Mouse (Mus musculus): ENCODE results near the gene Crygc.

Gene Crygc

DNA sequence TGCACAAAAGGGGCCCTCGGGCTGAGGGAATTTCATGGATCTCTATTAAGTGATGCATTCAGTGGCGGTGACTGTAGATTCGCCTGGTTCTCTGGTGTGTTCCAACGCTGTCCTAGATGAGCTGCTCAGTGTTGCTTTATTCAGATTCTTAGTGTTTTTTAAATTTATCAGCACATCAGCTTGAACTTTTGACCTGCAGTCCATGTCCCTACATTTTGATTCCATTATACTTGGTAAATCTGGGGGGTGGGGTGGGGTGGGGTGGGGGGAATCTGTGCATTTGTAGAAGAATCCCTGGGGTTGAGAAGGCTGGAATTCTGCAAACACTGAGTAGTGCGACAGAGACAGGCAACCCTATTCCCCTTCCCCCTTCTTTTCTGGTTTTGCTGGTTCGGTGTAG, at the start of gene Crygc:
TSS of gene Crygc (minus strand) at position 101 of the 400 bp plus-strand sequence.
- DNase-seq: no peak

- no peak for DNase-seq
Measured at GRCm38 (mm10) chr1:65122574-65123372, 49.3 kb upstream of the Crygc start, which contains the start of gene D630023F18Rik. TSS of gene D630023F18Rik (minus strand) at chr1:65123214.

DNA sequence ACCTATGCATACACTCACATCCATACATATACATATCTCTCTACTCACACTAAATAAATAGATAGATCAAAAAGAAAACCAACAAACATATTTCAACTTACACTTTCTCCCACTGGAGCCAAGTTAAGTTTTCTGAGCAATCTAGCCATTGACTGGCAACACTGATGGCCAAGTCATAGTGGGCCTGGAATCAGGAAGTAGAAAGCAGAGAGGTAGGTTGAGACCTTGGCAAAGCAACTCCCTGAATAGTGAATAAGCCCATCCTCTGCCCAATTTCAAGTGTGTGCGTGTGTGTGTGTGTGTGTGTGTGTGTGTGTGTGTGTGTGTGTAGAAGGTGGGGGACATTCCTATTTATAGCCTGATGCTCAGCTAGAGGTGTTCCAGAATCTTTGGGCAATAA, 45.9 kb upstream of the Crygc start, which contains the start of gene Gm28845:
TSS of gene Gm28845 (minus strand) at position 121 of the 400 bp plus-strand sequence.
- no peak for DNase-seq

GRCm38 (mm10) chr1:65118150-65118913, 44.8 kb upstream of the Crygc start:
- no peak for DNase-seq

GRCm38 (mm10) chr1:65113536-65114172, 40.2 kb upstream of the Crygc start:
- no peak for DNase-seq

- no peak for DNase-seq
Measured at GRCm38 (mm10) chr1:65112807-65113196, 39.3 kb upstream of the Crygc start.

GRCm38 (mm10) chr1:65112031-65112806, 38.7 kb upstream of the Crygc start:
- peak; percentile 52 for DNase-seq

GRCm38 (mm10) chr1:65109756-65110435, 36.4 kb upstream of the Crygc start:
- no peak for DNase-seq

DNA sequence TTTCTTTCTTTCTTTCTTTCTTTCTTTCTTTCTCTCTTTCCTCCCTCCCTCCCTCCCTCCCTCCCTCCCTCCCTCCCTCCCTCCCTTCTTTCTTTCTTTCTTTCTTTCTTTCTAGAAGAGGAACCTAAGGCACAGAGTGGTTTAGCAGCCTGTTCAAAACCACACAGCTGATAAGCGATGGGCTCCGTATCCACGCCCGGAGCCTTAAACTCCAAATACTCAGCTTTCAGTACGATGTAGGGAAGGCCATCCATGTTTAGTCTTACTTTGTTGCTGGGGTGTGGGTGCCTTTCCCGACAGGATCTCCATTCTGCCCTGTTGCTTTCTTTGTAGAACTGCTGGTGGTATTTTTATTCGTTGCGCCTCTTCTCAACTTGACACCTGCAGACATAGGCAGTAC, 35.7 kb upstream of the Crygc start:
- no peak for DNase-seq

GRCm38 (mm10) chr1:65107654-65108279, 34.3 kb upstream of the Crygc start:
- no peak for DNase-seq

GRCm38 (mm10) chr1:65103273-65103672, 29.8 kb upstream of the Crygc start, which contains the start of gene Cryga:
TSS of gene Cryga (minus strand) at chr1:65103373.
- DNase-seq: no peak

- no peak for DNase-seq
Measured at GRCm38 (mm10) chr1:65096953-65097352, 23.5 kb upstream of the Crygc start.

GRCm38 (mm10) chr1:65091566-65091965, 18.1 kb upstream of the Crygc start:
- DNase-seq: no peak

DNA sequence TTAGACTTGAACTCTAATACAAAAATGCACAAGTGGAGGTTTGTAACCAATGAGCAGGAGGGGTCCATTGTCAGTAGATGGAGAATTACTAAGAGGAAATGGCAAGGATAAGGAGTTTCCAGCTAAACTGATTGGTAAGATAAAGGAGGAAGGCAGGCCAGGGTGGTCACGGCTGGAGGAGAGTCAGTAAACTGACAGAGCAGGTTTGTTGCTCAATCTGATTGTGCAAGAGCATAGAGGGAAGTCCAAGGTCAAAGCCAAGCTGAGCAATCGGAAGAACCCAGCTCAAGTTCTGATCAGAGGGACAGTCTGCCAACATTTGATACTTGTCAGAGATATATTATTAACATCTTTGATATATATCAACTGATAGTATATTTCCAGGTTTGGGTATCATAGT, 16.9 kb upstream of the Crygc start:
- DNase-seq: no peak

DNA sequence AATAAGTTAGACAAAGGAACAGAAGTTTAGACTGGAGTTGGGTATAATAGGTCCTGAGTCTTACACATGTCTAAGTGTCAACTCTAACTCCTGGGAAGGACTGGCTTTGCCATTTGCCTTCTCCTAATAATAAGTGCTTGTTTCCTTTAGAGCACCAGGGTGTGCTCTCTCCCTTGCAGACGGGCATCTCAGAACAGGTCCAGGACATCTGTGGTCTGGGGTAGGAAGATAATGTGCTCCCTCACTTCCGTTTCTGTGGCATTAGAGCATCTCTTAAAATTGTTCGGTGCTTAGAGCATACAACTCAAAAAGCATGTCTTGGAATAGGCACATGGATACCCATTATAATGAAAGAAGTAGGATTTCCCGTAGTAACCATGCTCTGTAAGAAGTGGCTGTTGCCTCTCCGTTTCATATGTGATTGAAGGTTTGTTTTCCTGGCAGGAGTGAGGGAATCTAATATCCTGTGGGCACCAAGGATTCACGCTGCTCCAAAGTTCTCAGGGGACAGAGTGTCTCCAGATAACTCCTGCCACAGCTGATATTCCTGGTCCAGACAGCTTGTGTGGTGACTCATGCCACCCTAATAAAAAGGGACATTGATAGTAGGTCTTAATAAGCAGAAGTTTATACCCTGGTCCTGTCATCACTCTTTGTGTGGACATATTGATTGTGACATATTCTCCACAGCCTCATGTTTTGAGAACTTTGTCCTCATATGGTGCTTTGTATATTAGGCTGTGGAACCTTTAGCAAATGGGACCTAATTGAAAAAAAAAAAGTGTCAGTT, 15.3 kb upstream of the Crygc start:
- DNase-seq: no peak

- DNase-seq: no peak
Measured at GRCm38 (mm10) chr1:65082188-65082587, 8.7 kb upstream of the Crygc start, which contains the start of gene Crygb. TSS of gene Crygb (minus strand) at chr1:65082288.

- DNase-seq: no peak
Measured at GRCm38 (mm10) chr1:65075607-65076006, 2.1 kb upstream of the Crygc start.

- DNase-seq: no peak
Measured at GRCm38 (mm10) chr1:65067842-65068241, 5.6 kb downstream of the Crygc start.

- no peak for DNase-seq
Measured at GRCm38 (mm10) chr1:65064201-65064600, 9.3 kb downstream of the Crygc start.

GRCm38 (mm10) chr1:65063352-65063751, 10.1 kb downstream of the Crygc start, which contains the start of gene Crygd:
TSS of gene Crygd (minus strand) at chr1:65063452.
- no peak for DNase-seq
